ENCODE assay signal across 17 mouse cellular contexts in genomic region chr8:47542746-47543145, GRCm38 (mm10).
"Had no signal": no experiment of that assay in that cellular context is flagged by ENCODE, and none has a peak within 500 bp of the region (broad histone marks: within the 10 kb centered on the region; RNA-seq: fewer than 3 reads in every experiment).

No protein-coding gene starts in this region.

- H3K9ac ChIP-seq: neural tube, embryonic 12.5 days; neural tube, embryonic 13.5 days; neural tube, embryonic 15.5 days; stomach, embryonic 15.5 days had no signal

- DNase-seq: retina, postnatal 1 day; right cerebral cortex, adult 18-20 months; right cerebral cortex, postnatal 14 days; right cerebral cortex, postnatal 25 days; right cerebral cortex, postnatal 4 days; spleen, adult 18-20 months; thymus, adult 18-20 months; thymus, adult 2 months; thymus, postnatal 14 days; thymus, postnatal 25 days; thymus, postnatal 36 days; thymus, postnatal 4 days had no signal

- H3K4me2 ChIP-seq: neural tube, embryonic 12.5 days; neural tube, embryonic 13.5 days; neural tube, embryonic 15.5 days; stomach, embryonic 15.5 days had no signal

- H3K27me3 ChIP-seq: neural tube, embryonic 12.5 days; neural tube, embryonic 13.5 days; neural tube, embryonic 15.5 days; stomach, embryonic 15.5 days had no signal

- H3K4me3 ChIP-seq: neural tube, embryonic 12.5 days; neural tube, embryonic 13.5 days; neural tube, embryonic 15.5 days; stomach, embryonic 15.5 days had no signal

- H3K4me1 ChIP-seq: neural tube, embryonic 12.5 days; neural tube, embryonic 13.5 days; neural tube, embryonic 15.5 days; stomach, embryonic 15.5 days had no signal

- H3K27ac ChIP-seq: neural tube, embryonic 12.5 days; neural tube, embryonic 13.5 days; neural tube, embryonic 15.5 days; stomach, embryonic 15.5 days; stomach, postnatal 0 days had no signal

- H3K9me3 ChIP-seq: neural tube, embryonic 13.5 days; neural tube, embryonic 15.5 days; stomach, embryonic 15.5 days had no signal
